Mouse (Mus musculus) hindbrain, postnatal 0 days (tissue): ENCODE measurements around the gene Ndufv1. TPM values are rescaled to one million over a fixed set of nuclear protein-coding genes. Genes with fewer than 3 reads are reported as not detected.

Experiments
- ATAC-seq: fragments of 200-750 bp; cut with Nextera tagmentation; 2 replicates; pipeline ENCODE4 v1.8.0; 2017; ENCODE audit warnings: mild to moderate bottlenecking, moderate TSS enrichment, moderate library complexity
- DNase-seq: peaks from one replicate; pipeline ENCODE4 v3.0.0-alpha.2; 2015; ENCODE audit warnings: low spot score
- H3K27ac ChIP-seq: fragments of 300-500 bp; sonication (generic); 2 replicates; pipeline ENCODE4 v1.5.1; 2014; ENCODE audit warnings: mild to moderate bottlenecking
- H3K27me3 ChIP-seq: fragments of 300-500 bp; sonication (generic); 2 replicates; pipeline ENCODE4 v1.6.1; 2014; ENCODE audit warnings: low read length, mixed read lengths; ENCODE audit not compliant: insufficient read depth
- H3K36me3 ChIP-seq: fragments of 300-500 bp; sonication (generic); 2 replicates; pipeline ENCODE4 v1.6.1; 2014; ENCODE audit warnings: low read length, mixed read lengths; ENCODE audit not compliant: insufficient read depth
- H3K4me1 ChIP-seq: fragments of 300-500 bp; sonication (generic); 2 replicates; pipeline ENCODE4 v1.6.1; 2014; ENCODE audit warnings: antibody characterized with exemption, low read length, mixed read lengths; ENCODE audit not compliant: insufficient read depth
- H3K4me2 ChIP-seq: fragments of 300-500 bp; sonication (generic); 2 replicates; pipeline ENCODE4 v1.6.1; 2014; ENCODE audit warnings: low read depth, mild to moderate bottlenecking, low read length, moderate library complexity, mixed read lengths
- H3K4me3 ChIP-seq: fragments of 300-500 bp; sonication (generic); 2 replicates; pipeline ENCODE4 v1.5.1; 2014; ENCODE audit warnings: low read length
- H3K9ac ChIP-seq: fragments of 300-500 bp; sonication (generic); replicated peaks from 2 replicates; pipeline ENCODE4 v1.6.1; 2014; ENCODE audit warnings: mild to moderate bottlenecking, low read length, moderate library complexity, mixed read lengths
- H3K9me3 ChIP-seq: fragments of 300-500 bp; sonication (generic); 2 replicates; pipeline ENCODE4 v1.6.1; 2016; ENCODE audit warnings: low read length, mixed read lengths
- CTCF ChIP-seq: IDR thresholded peaks from 2 replicates; pipeline ENCODE4 v1.5.1; 2016; ENCODE audit warnings: antibody characterized with exemption, control low read depth, low read depth
- WGBS: fragments of 180-500 bp; shearing (Covaris S2); extraction: QIAGEN DNeasy Blood & Tissue Kit; methylation state at CpG from one replicate; pipeline ENCODE4 v1.1.7; 2014; 5-methylcytosine and 5-hydroxymethylcytosine counted together
- polyA plus RNA-seq: library from polyadenylated mRNA; unstranded; fragments of >200 nt; fragmentation: Nextera tagmentation; extraction: Ambion mirVana; gene quantifications from 2 replicates; pipeline ENCODE4 v1.2.1, GENCODE M21; 2015
- total RNA-seq: library from RNA; depleted of rRNA; stranded (reverse); fragments of >200 nt; gene quantifications from 2 replicates; pipeline ENCODE4 v1.2.3, GENCODE M21; 2014

Ndufv1 gene
- total and polyA plus RNA-seq, 2 experiments from 2014 or later: 203 to 285 TPM

- ATAC-seq: no peak
Measured at GRCm38 (mm10) chr19:4033742-4034141, 21.1 kb upstream of the Ndufv1 start.

GRCm38 (mm10) chr19:4033298-4033697 is 20.7 kb upstream of the Ndufv1 start:
- no peak overlapping the region for H3K9ac ChIP-seq
- no peak for DNase-seq
- H3K4me2 ChIP-seq: no peak overlapping the region
- 70% methylated on average over 3 of the region's 3 CpGs for WGBS
- TF ChIP-seq CTCF: no peak
- H3K27ac ChIP-seq: no peak overlapping the region
- no peaks in the 10 kb centered on the region for H3K9me3 ChIP-seq
- no peaks in the 10 kb centered on the region for H3K36me3 ChIP-seq
- H3K4me3 ChIP-seq: no peak overlapping the region
- no peaks in the 10 kb centered on the region for H3K27me3 ChIP-seq
- 0 out of 2 replicates have a peak, but pooled peaks cover 4% of the 10 kb centered on the region for H3K4me1 ChIP-seq
- ATAC-seq: no peak

More at GRCm38 (mm10) chr19:4033742-4034141, 21.1 kb upstream of the Ndufv1 start:
- 0 out of 2 replicates have a peak, but pooled peaks cover 4% of the 10 kb centered on the region for H3K4me1 ChIP-seq
- no peak for TF ChIP-seq CTCF
- H3K4me3 ChIP-seq: no peak overlapping the region
- H3K9me3 ChIP-seq: no peaks in the 10 kb centered on the region
- no peak for DNase-seq
- no peaks in the 10 kb centered on the region for H3K27me3 ChIP-seq
- no peak overlapping the region for H3K9ac ChIP-seq
- no peaks in the 10 kb centered on the region for H3K36me3 ChIP-seq
- WGBS: 59% methylated on average over 5 of the region's 5 CpGs
- no peak overlapping the region for H3K27ac ChIP-seq
- no peak overlapping the region for H3K4me2 ChIP-seq

- 0 out of 2 replicates have a peak, but pooled peaks cover 4% of the 10 kb centered on the region for H3K4me1 ChIP-seq
- DNase-seq: no peak
- H3K27ac ChIP-seq: no peak overlapping the region
- H3K4me3 ChIP-seq: no peak overlapping the region
- H3K4me2 ChIP-seq: no peak overlapping the region
- H3K9ac ChIP-seq: no peak overlapping the region
- H3K27me3 ChIP-seq: no peaks in the 10 kb centered on the region
- TF ChIP-seq CTCF: no peak
- no peaks in the 10 kb centered on the region for H3K9me3 ChIP-seq
- H3K36me3 ChIP-seq: no peaks in the 10 kb centered on the region
- ATAC-seq: no peak
- 68% methylated on average over 7 of the region's 7 CpGs for WGBS
Measured at GRCm38 (mm10) chr19:4032668-4033067, 20.1 kb upstream of the Ndufv1 start.

GRCm38 (mm10) chr19:4027576-4027975 is 15.0 kb upstream of the Ndufv1 start:
- Histone ChIP-seq H3K4me2 (no peak overlapping the region), H3K36me3 (no peaks in the 10 kb centered on the region), H3K4me1 (no peaks in the 10 kb centered on the region), H3K9ac (no peak overlapping the region), H3K27me3 (no peaks in the 10 kb centered on the region), H3K9me3 (no peaks in the 10 kb centered on the region), H3K27ac (no peak overlapping the region), H3K4me3 (no peak overlapping the region)
- no peak for DNase-seq
- ATAC-seq: no peak
- TF ChIP-seq CTCF: no peak

GRCm38 (mm10) chr19:4023185-4023584 is 10.6 kb upstream of the Ndufv1 start:
- ATAC-seq (no peak), DNase-seq (no peak)
- Histone ChIP-seq H3K36me3 (no peaks in the 10 kb centered on the region), H3K4me3 (no peak overlapping the region), H3K9ac (no peak overlapping the region), H3K27ac (no peak overlapping the region), H3K27me3 (no peaks in the 10 kb centered on the region), H3K9me3 (no peaks in the 10 kb centered on the region), H3K4me2 (no peak overlapping the region), H3K4me1 (no peaks in the 10 kb centered on the region)
- WGBS: 81% methylated on average over 7 of the region's 7 CpGs
- TF ChIP-seq CTCF: no peak

- Histone ChIP-seq H3K9me3 (no peaks in the 10 kb centered on the region), H3K4me2 (no peak overlapping the region), H3K27me3 (no peaks in the 10 kb centered on the region), H3K4me3 (no peak overlapping the region), H3K4me1 (no peaks in the 10 kb centered on the region), H3K36me3 (no peaks in the 10 kb centered on the region), H3K9ac (no peak overlapping the region), H3K27ac (0 out of 2 replicates have a peak overlapping the region, but pooled peaks have one; percentile 41)
- DNase-seq: peak; percentile 92
- ATAC-seq: peak; percentile 93
- WGBS: 19% methylated on average over 18 of the region's 18 CpGs
- peak; percentile 84 for TF ChIP-seq CTCF
Measured at GRCm38 (mm10) chr19:4018743-4019583, 6.4 kb upstream of the Ndufv1 start.
